In genomic region chr7:116278280-116278679, GRCm38 (mm10) we compare ENCODE assay signal across 14 mouse cellular contexts. TPM values are rescaled to one million over a fixed set of nuclear protein-coding genes. Genes with fewer than 3 reads are reported as not detected.
DNase-seq lines count a peak whose midpoint lies in the region; ATAC-seq lines count a peak whose summit lies in the region.
"Had no signal": no experiment of that assay in that cellular context is flagged by ENCODE, and none has a peak within 500 bp of the region (broad histone marks: within the 10 kb centered on the region; RNA-seq: fewer than 3 reads in every experiment).

No protein-coding gene starts in this region.

- H3K9me3 ChIP-seq in forebrain, embryonic 10.5 days: peaks cover 1% of the 10 kb centered on the region; the same call in 1 of the 2 replicates
- H3K9me3 ChIP-seq in forebrain, embryonic 12.5 days: no peaks in the 10 kb centered on the region
- H3K9me3 ChIP-seq in lung, embryonic 16.5 days (ENCODE audit: control insufficient read depth, low read length): no peaks in the 10 kb centered on the region
- no peaks in the 10 kb centered on the region for H3K9me3 ChIP-seq in embryonic facial prominence, embryonic 13.5 days
- H3K9me3 ChIP-seq in limb, embryonic 10.5 days (replicated peaks): no peaks in the 10 kb centered on the region
- H3K9me3 ChIP-seq: liver, embryonic 12.5 days had no signal

- H3K27me3 ChIP-seq in forebrain, embryonic 10.5 days (ENCODE audit: poor library complexity, severe bottlenecking): no peaks in the 10 kb centered on the region
- no peaks in the 10 kb centered on the region for H3K27me3 ChIP-seq in forebrain, embryonic 12.5 days
- H3K27me3 ChIP-seq in lung, embryonic 16.5 days (ENCODE audit: control insufficient read depth, insufficient read depth, low read depth, low read length): no peaks in the 10 kb centered on the region
- H3K27me3 ChIP-seq in embryonic facial prominence, embryonic 13.5 days: no peaks in the 10 kb centered on the region
- H3K27me3 ChIP-seq in limb, embryonic 10.5 days (ENCODE audit: low read depth, poor library complexity, severe bottlenecking): no peaks in the 10 kb centered on the region
- H3K27me3 ChIP-seq: liver, embryonic 12.5 days had no signal

- H3K9ac ChIP-seq in forebrain, embryonic 12.5 days: no peak overlapping the region
- H3K9ac ChIP-seq in lung, embryonic 16.5 days (ENCODE audit: low read length): no peak overlapping the region
- H3K9ac ChIP-seq in embryonic facial prominence, embryonic 13.5 days: no peak overlapping the region
- H3K9ac ChIP-seq: forebrain, postnatal 0 days; liver, embryonic 12.5 days had no signal

- DNase-seq in forebrain, embryonic 10.5 days (ENCODE audit: extremely low spot score, low spot score): no peak
- DNase-seq in lung, postnatal 14 days: no peak
- no peak for DNase-seq in limb, embryonic 10.5 days (ENCODE audit: low spot score)
- DNase-seq in urinary bladder, postnatal 36 days (ENCODE audit: low spot score in 2 of 2): no peak
- no peak for DNase-seq in gastrocnemius, postnatal 36 days
- DNase-seq: adrenal gland, adult 2 months; cerebellum, adult 11-12 months; forebrain, postnatal 0 days; kidney, postnatal 10 days had no signal

- 23% methylated on average over 9 of the region's 9 CpGs for WGBS in forebrain, embryonic 10.5 days
- WGBS in forebrain, embryonic 12.5 days: 10% methylated on average over 9 of the region's 9 CpGs
- WGBS in lung, embryonic 16.5 days: 55% methylated on average over 9 of the region's 9 CpGs
- WGBS in embryonic facial prominence, embryonic 13.5 days: 20% methylated on average over 9 of the region's 9 CpGs
- WGBS in limb, embryonic 10.5 days: 71% methylated on average over 9 of the region's 9 CpGs

- ATAC-seq in forebrain, embryonic 12.5 days (ENCODE audit: low FRiP score): no peak
- ATAC-seq in lung, embryonic 16.5 days (ENCODE audit: low read depth): peak; percentile 53; the same call in 1 of the 2 replicates
- no peak for ATAC-seq in embryonic facial prominence, embryonic 13.5 days (ENCODE audit: insufficient number of reproducible peaks, insufficient read depth, low FRiP score, low TSS enrichment, low read depth)
- ATAC-seq: forebrain, postnatal 0 days; liver, embryonic 12.5 days had no signal

- H3K4me1 ChIP-seq in forebrain, embryonic 10.5 days: peaks cover 75% of the 10 kb centered on the region
- peaks cover 52% of the 10 kb centered on the region for H3K4me1 ChIP-seq in forebrain, embryonic 12.5 days
- H3K4me1 ChIP-seq in lung, embryonic 16.5 days (replicated peaks; ENCODE audit: control insufficient read depth, insufficient read depth, low read length): peaks cover 14% of the 10 kb centered on the region
- H3K4me1 ChIP-seq in embryonic facial prominence, embryonic 13.5 days: no peaks in the 10 kb centered on the region
- H3K4me1 ChIP-seq in limb, embryonic 10.5 days: peaks cover 49% of the 10 kb centered on the region

- intact Hi-C loops in gastrocnemius, postnatal 36 days (cut with DNase I): no loop called here

- H3K4me2 ChIP-seq in forebrain, embryonic 12.5 days: no peak overlapping the region
- no peak overlapping the region for H3K4me2 ChIP-seq in lung, embryonic 16.5 days (ENCODE audit: low read depth, low read length)
- H3K4me2 ChIP-seq in embryonic facial prominence, embryonic 13.5 days: no peak overlapping the region
- H3K4me2 ChIP-seq: liver, embryonic 12.5 days had no signal

- peaks cover 3% of the 10 kb centered on the region; the same call in 1 of the 2 replicates for H3K36me3 ChIP-seq in forebrain, embryonic 10.5 days (replicated peaks)
- no peaks in the 10 kb centered on the region for H3K36me3 ChIP-seq in forebrain, embryonic 12.5 days (replicated peaks)
- no peaks in the 10 kb centered on the region for H3K36me3 ChIP-seq in lung, embryonic 16.5 days (ENCODE audit: control insufficient read depth, insufficient read depth, low read length)
- H3K36me3 ChIP-seq in embryonic facial prominence, embryonic 13.5 days: no peaks in the 10 kb centered on the region
- H3K36me3 ChIP-seq in limb, embryonic 10.5 days: no peaks in the 10 kb centered on the region
- H3K36me3 ChIP-seq: liver, embryonic 12.5 days had no signal

- peak overlapping the region; percentile 81 for H3K27ac ChIP-seq in forebrain, embryonic 10.5 days
- no peak overlapping the region for H3K27ac ChIP-seq in forebrain, embryonic 12.5 days
- H3K27ac ChIP-seq in lung, embryonic 16.5 days (ENCODE audit: low read length): peak overlapping the region; percentile 58
- H3K27ac ChIP-seq in embryonic facial prominence, embryonic 13.5 days: 0 out of 2 replicates have a peak overlapping the region, but pooled peaks have one; percentile 18
- peak overlapping the region; percentile 43; the same call in 1 of the 2 replicates for H3K27ac ChIP-seq in limb, embryonic 10.5 days
- H3K27ac ChIP-seq: left cerebral cortex, adult 2 months; liver, embryonic 12.5 days had no signal

- H3K4me3 ChIP-seq in forebrain, embryonic 10.5 days: peak overlapping the region; percentile 8; the same call in 1 of the 2 replicates
- no peak overlapping the region for H3K4me3 ChIP-seq in forebrain, embryonic 12.5 days (replicated peaks)
- H3K4me3 ChIP-seq in lung, embryonic 16.5 days (ENCODE audit: low read length): no peak overlapping the region
- no peak overlapping the region for H3K4me3 ChIP-seq in embryonic facial prominence, embryonic 13.5 days
- no peak overlapping the region for H3K4me3 ChIP-seq in limb, embryonic 10.5 days
- H3K4me3 ChIP-seq: left cerebral cortex, adult 2 months; liver, embryonic 12.5 days had no signal

RNA-seq across cellular contexts. Expression of gene Plekha7, which starts 29.9 kb away (rescaled TPM):
- polyA plus RNA-seq in forebrain, embryonic 10.5 days (2016; fragmentation: Nextera tagmentation; extraction: Ambion mirVana): 27.7 and 28.3 TPM in 2 replicates
- 18.6 and 20.8 TPM in 2 replicates for polyA plus RNA-seq in forebrain, embryonic 12.5 days (2016; fragmentation: Nextera tagmentation; extraction: Ambion mirVana)
- 10.9 and 14.0 TPM in 2 replicates for polyA plus RNA-seq in lung, embryonic 16.5 days (2015; fragmentation: Nextera tagmentation; extraction: Ambion mirVana)
- 10.9 and 11.0 TPM in 2 replicates for polyA plus RNA-seq in embryonic facial prominence, embryonic 13.5 days (2015; fragmentation: Nextera tagmentation; extraction: Ambion mirVana)
- polyA plus RNA-seq in limb, embryonic 10.5 days (2016; fragmentation: Nextera tagmentation; extraction: Ambion mirVana): 5.8 and 6.9 TPM in 2 replicates
- 1 to 10 TPM in 1 of 2 experiments, under 1 TPM in 1; 0.69 to 1.6 TPM for total RNA-seq in gastrocnemius, postnatal 36 days (2021)

RNA-seq across cellular contexts. Expression of gene Rps13, which starts 55.7 kb away (rescaled TPM):
- polyA plus RNA-seq in forebrain, embryonic 10.5 days (2016; fragmentation: Nextera tagmentation; extraction: Ambion mirVana): 830 and 840 TPM in 2 replicates
- polyA plus RNA-seq in forebrain, embryonic 12.5 days (2016; fragmentation: Nextera tagmentation; extraction: Ambion mirVana): 607 and 697 TPM in 2 replicates
- 711 and 717 TPM in 2 replicates for polyA plus RNA-seq in lung, embryonic 16.5 days (2015; fragmentation: Nextera tagmentation; extraction: Ambion mirVana)
- 845 and 970 TPM in 2 replicates for polyA plus RNA-seq in embryonic facial prominence, embryonic 13.5 days (2015; fragmentation: Nextera tagmentation; extraction: Ambion mirVana)
- 840 and 992 TPM in 2 replicates for polyA plus RNA-seq in limb, embryonic 10.5 days (2016; fragmentation: Nextera tagmentation; extraction: Ambion mirVana)
- 100 to 1,000 TPM; 207 to 275 TPM for total RNA-seq in gastrocnemius, postnatal 36 days (2021)
